Mouse (Mus musculus): Measurements from ENCODE around the gene Diras1.

The Diras1 gene

GRCm38 (mm10) chr10:80972071-80972987 lies 53.1 kb downstream of the Diras1 start:
- no peak for DNase-seq (ENCODE audit: extremely low spot score)

GRCm38 (mm10) chr10:80971533-80971932 lies 53.9 kb downstream of the Diras1 start:
- no peak for DNase-seq (ENCODE audit: extremely low spot score)

DNA sequence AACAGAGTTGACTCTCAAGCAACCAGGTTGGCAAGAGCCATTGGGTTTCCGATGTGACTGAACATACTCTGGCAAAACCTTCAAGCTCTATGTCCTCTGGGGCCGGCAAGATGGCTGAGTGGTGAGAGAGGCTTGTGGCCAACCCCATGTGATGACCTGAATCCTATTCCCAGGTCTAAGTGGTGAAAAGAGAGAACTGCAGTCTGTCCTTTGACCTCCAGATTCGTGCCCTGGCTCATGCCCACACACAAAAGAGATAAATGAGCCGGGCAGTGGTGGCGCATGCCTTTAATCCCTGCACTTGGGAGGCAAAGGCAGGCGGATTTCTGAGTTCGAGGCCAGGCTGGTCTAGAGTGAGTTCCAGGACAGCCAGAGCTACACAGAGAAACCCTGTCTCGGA lies 55.3 kb downstream of the Diras1 start:
- no peak for DNase-seq (ENCODE audit: extremely low spot score)

Data from embryo, embryonic 9.5 days (tissue).